Mouse (Mus musculus) intestine, embryonic 14.5 days (tissue): ENCODE measurements around the gene Crygd. TPM values are rescaled to one million over a fixed set of nuclear protein-coding genes. Genes with fewer than 3 reads are reported as not detected.

Experiments used
- ATAC-seq: fragments of 200-750 bp; cut with Nextera tagmentation; replicated peaks from 2 replicates; pipeline ENCODE4 v1.8.0; 2017; ENCODE audit warnings: low read depth, moderate number of reproducible peaks, moderate TSS enrichment, moderate library complexity; ENCODE audit not compliant: low FRiP score, low TSS enrichment
- DNase-seq: peaks from one replicate; pipeline ENCODE4 v3.0.0-alpha.2; 2018; ENCODE audit warnings: low spot score
- H3K27ac ChIP-seq: fragments of 300-500 bp; sonication (generic); 2 replicates; pipeline ENCODE4 v1.5.1; 2014; ENCODE audit warnings: low read depth, mild to moderate bottlenecking, control low read depth
- H3K27me3 ChIP-seq: fragments of 300-500 bp; sonication (generic); replicated peaks from 2 replicates; pipeline ENCODE4 v1.6.1; 2014; ENCODE audit warnings: low read length, control low read depth; ENCODE audit not compliant: control insufficient read depth, insufficient read depth
- H3K36me3 ChIP-seq: fragments of 300-500 bp; sonication (generic); 2 replicates; pipeline ENCODE4 v1.6.1; 2014; ENCODE audit warnings: low read length, control low read depth; ENCODE audit not compliant: control insufficient read depth, insufficient read depth
- H3K4me1 ChIP-seq: fragments of 300-500 bp; sonication (generic); replicated peaks from 2 replicates; pipeline ENCODE4 v1.6.1; 2014; ENCODE audit warnings: low read length, control low read depth, mixed read lengths; ENCODE audit not compliant: control insufficient read depth, insufficient read depth
- H3K4me2 ChIP-seq: fragments of 300-500 bp; sonication (generic); 2 replicates; pipeline ENCODE4 v1.6.1; 2014; ENCODE audit warnings: low read length
- H3K4me3 ChIP-seq: fragments of 300-500 bp; sonication (generic); 2 replicates; pipeline ENCODE4 v1.5.1; 2014; ENCODE audit warnings: low read depth, low read length, control low read depth, mixed read lengths
- H3K9ac ChIP-seq: fragments of 300-500 bp; sonication (generic); 2 replicates; pipeline ENCODE4 v1.6.1; 2014; ENCODE audit warnings: mild to moderate bottlenecking, low read length
- H3K9me3 ChIP-seq: fragments of 300-500 bp; sonication (generic); 2 replicates; pipeline ENCODE4 v1.6.1; 2016; ENCODE audit warnings: low read length, control low read depth; ENCODE audit not compliant: control insufficient read depth
- WGBS: fragments of 180-500 bp; shearing (Covaris S2); extraction: QIAGEN DNeasy Blood & Tissue Kit; methylation state at CpG from one replicate; pipeline ENCODE4 v1.1.7; 2014; 5-methylcytosine and 5-hydroxymethylcytosine counted together
- polyA plus RNA-seq: library from polyadenylated mRNA; unstranded; fragments of >200 nt; fragmentation: Nextera tagmentation; extraction: Ambion mirVana; gene quantifications from 2 replicates; pipeline ENCODE4 v1.2.1, GENCODE M21; 2014

Gene Crygd
- polyA plus RNA-seq, 1 experiment from 2014 or later: not detected

GRCm38 (mm10) chr1:65035513-65035912, 27.7 kb downstream of the Crygd start:
- no peak for ATAC-seq
- Histone ChIP-seq H3K9me3 (no peaks in the 10 kb centered on the region), H3K9ac (no peak overlapping the region), H3K36me3 (no peaks in the 10 kb centered on the region), H3K27me3 (no peaks in the 10 kb centered on the region), H3K4me2 (no peak overlapping the region), H3K27ac (no peak overlapping the region), H3K4me1 (no peaks in the 10 kb centered on the region), H3K4me3 (no peak overlapping the region)
- 12% methylated on average over 3 of the region's 3 CpGs for WGBS
- no peak for DNase-seq

- Histone ChIP-seq H3K4me3 (no peak within 1 kb of the TSS), H3K27me3 (no peaks in the 10 kb centered on the region), H3K27ac (no peak within 1 kb of the TSS), H3K36me3 (no peaks in the 10 kb centered on the region), H3K9me3 (no peaks in the 10 kb centered on the region), H3K4me2 (no peak within 1 kb of the TSS), H3K4me1 (no peaks in the 10 kb centered on the region), H3K9ac (no peak within 1 kb of the TSS)
- ATAC-seq (no peak), DNase-seq (no peak)
These were observed 30.6 kb downstream of the Crygd start, which contains the start of gene Akr1cl for GRCm38 (mm10) chr1:65032641-65033040. Akr1cl (minus strand) TSS chr1:65032759.

GRCm38 (mm10) chr1:65028206-65028605, 35.0 kb downstream of the Crygd start:
- Histone ChIP-seq H3K4me2 (no peak overlapping the region), H3K4me1 (no peaks in the 10 kb centered on the region), H3K36me3 (no peaks in the 10 kb centered on the region), H3K9me3 (no peaks in the 10 kb centered on the region), H3K27me3 (no peaks in the 10 kb centered on the region), H3K27ac (no peak overlapping the region), H3K4me3 (no peak overlapping the region), H3K9ac (no peak overlapping the region)
- WGBS: 75% methylated on average over 9 of the region's 9 CpGs
- DNase-seq (no peak), ATAC-seq (no peak)

GRCm38 (mm10) chr1:65012726-65013125, 50.5 kb downstream of the Crygd start:
- H3K36me3 ChIP-seq: no peaks in the 10 kb centered on the region
- H3K4me1 ChIP-seq: no peaks in the 10 kb centered on the region
- H3K9ac ChIP-seq: no peak overlapping the region
- no peaks in the 10 kb centered on the region for H3K9me3 ChIP-seq
- H3K4me2 ChIP-seq: no peak overlapping the region
- ATAC-seq (no peak), DNase-seq (no peak)
- no peak overlapping the region for H3K4me3 ChIP-seq
- no peaks in the 10 kb centered on the region for H3K27me3 ChIP-seq
- no peak overlapping the region for H3K27ac ChIP-seq
- WGBS: 79% methylated on average over 4 of the region's 4 CpGs

Other genes with a start within 250 kb of the Crygd start
- 8.2 and 8.3 TPM in 2 replicates for gene Plekhm3, start 106.6 kb downstream of the Crygd start, polyA plus RNA-seq
- 0.24 TPM in 1 of 2 replicates, not detected in the other for gene Akr1cl, start 30.7 kb downstream of the Crygd start, polyA plus RNA-seq
- not detected in 2 replicates for gene Cryge, start 12.3 kb downstream of the Crygd start, polyA plus RNA-seq
- gene Crygc, start 10.2 kb upstream of the Crygd start, polyA plus RNA-seq: not detected in 2 replicates
- not detected in 2 replicates for gene Crygb, start 18.8 kb upstream of the Crygd start, polyA plus RNA-seq
- not detected in 2 replicates for gene Cryga, start 39.9 kb upstream of the Crygd start, polyA plus RNA-seq
- not detected in 2 replicates for gene Gm28845, start 56.1 kb upstream of the Crygd start, polyA plus RNA-seq
- 0.22 TPM in 1 of 2 replicates, not detected in the other for gene D630023F18Rik, start 59.8 kb upstream of the Crygd start, polyA plus RNA-seq
- 196 and 199 TPM in 2 replicates for gene Idh1, start 123.0 kb upstream of the Crygd start, polyA plus RNA-seq
- 13.6 and 15.5 TPM in 2 replicates for gene Pikfyve, start 123.2 kb upstream of the Crygd start, polyA plus RNA-seq
- gene Pth2r, start 218.6 kb upstream of the Crygd start, polyA plus RNA-seq: not detected in 2 replicates